Mouse (Mus musculus): ENCODE results near the gene Unc93b1.
"Not testable (repeated sequence)": the region's sequence is repeated elsewhere in the genome, so short reads cannot be mapped to it uniquely, and the experiment has no call there.

The Unc93b1 gene

DNA sequence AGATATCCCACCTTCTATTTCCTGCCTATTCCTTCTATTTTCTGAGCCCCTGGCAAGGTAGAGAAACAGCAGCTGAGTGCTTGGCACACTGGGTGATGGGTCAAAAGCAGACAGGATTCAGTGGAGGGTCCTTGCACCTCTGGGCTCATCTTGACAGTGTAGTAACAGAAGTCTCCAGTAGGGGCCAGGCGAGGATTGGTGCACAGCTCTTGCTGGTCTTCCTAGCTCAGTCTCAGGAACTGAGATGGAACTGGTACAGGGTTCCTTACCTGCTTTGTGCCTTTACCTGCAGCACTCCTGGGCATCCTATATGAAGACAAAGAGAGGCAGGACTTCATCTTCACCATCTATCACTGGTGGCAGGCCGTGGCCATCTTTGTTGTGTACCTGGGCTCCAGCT lies 11.7 kb downstream of the Unc93b1 start:
- DNase-seq (ENCODE audit: low spot score), result peak; percentile 80

DNA sequence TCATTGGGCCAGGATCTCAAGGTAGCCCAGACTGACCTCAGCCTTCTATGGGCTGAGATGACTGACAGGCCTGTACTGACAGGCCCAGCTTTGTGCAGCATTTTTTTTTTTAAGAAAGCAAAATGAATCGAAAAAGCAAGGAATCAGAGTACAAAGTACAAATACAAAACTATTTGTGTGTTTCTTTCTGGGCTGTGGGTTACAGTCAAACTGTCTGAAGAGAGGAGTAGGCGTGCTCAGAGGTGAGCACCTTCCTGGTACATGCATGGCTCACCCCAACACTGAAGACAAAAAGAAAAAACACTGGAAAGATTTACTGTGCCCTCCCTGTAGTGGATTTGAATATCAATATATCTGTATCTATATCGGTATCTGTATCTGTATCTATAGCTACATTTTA lies 12.8 kb downstream of the Unc93b1 start:
- no peak for DNase-seq (ENCODE audit: low spot score)

DNA sequence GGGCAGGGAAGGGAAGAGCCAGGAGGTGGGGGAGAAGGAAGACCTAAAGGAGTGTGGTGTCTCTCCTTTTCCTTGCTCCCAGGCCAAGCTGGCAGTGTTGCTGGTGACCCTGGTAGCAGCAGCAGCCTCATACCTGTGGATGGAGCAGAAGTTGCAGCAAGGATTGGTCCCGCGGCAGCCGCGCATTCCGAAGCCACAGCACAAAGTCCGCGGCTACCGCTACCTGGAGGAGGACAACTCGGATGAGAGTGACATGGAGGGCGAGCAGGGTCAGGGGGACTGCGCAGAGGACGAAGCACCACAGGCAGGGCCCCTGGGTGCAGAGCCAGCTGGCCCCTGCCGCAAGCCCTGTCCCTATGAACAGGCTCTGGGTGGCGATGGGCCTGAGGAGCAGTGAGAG lies 13.6 kb downstream of the Unc93b1 start:
- peak; percentile 69 for DNase-seq (ENCODE audit: low spot score)

DNA sequence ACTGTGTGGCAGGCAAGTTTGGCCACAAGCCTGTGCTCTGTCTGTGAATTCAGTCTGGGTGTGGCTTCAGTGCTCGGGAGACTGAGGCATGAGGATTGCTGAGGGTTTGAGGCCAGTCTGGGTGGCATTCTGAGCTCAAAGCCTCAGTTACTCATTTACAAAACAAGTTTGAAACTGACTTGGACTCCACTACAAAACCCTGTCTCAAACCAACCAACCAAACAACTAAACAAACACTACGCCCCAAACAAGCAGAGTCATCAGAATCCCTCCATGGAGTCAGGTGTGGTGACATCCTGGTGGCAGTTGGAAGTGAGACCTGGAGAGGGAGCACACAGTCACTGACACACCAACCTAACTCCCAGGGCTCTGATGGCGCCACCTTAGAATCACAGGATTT lies 15.3 kb downstream of the Unc93b1 start:
- peak; percentile 81 for DNase-seq (ENCODE audit: low spot score)

DNA sequence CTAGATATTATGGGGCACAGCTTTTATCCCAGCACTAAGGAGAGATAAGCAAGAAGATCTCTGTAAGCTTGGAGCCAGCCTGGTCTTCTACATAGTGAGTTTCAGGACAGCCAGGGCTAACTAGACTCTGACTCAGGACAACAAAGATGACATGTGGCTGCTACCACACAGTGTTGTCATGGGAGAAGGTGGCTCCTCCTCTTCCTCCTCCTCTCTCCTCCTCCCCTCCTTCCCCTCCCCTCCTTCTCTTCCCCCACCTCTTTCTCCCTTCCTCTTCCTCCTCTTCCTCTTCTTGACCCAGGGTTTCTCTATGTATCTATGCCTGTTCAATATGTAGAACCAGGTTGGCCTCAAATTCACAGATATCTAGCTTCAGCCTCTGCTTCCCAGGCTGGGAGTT lies 16.5 kb downstream of the Unc93b1 start:
- no peak for DNase-seq (ENCODE audit: low spot score)

DNA sequence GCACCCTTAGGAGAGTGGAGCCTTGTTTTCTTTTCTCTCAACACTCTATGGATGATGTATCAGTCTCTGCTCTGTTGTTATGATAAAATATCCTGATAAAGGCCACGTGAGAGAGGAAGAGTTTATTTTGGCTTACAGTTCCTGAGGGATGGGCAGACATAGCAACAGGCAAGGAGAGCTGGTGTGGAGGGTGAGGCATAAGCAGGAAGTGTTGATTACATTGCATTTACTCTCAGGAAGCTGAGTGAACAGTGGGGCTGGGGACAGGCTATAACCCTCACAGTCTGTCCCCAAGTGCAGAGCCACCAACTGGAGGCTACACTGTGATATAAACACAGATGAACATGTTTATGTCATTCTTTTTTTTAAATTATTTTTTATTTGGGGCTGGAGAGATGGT lies 17.1 kb downstream of the Unc93b1 start:
- DNase-seq (ENCODE audit: low spot score), result no peak

DNA sequence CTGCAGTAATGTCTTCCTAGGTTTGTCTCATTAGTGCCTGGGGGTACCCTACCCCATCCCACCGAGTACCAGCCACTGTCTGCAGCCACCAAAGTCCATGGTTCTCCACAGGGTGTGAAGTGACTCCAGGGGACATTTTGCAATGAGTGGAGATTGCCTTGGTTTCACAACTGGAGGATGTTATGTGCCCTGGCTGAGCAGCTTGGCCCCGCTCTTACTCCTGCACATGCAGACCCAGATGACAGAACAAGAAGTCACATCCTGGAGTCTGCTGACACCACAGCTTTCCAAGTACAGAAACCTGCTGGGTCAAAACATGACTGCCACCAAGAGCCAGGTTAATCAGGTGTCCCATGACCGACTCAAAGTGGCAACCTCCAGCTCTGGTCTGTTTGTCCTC lies 20.0 kb downstream of the Unc93b1 start:
- no peak for DNase-seq (ENCODE audit: low spot score)

DNA sequence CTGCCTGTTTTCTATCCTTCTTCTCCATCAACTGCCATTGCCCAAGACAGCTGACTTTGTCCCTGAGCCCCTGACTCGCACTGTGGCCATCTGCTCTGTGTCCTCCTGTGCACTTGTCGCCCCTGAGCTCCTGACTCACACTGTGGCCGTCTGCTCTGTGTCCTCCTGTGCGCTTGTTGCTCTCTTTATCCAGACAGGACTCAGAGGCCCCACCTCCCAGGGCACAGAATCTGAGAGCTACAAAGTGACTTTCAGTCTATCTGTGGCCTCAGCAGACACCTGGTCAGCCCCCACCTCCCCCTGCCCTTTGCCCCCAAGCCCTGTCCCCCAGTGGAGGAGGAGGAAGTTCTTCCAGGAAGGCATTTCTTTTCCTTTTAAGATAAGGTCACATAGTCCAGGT lies 20.8 kb downstream of the Unc93b1 start:
- DNase-seq (ENCODE audit: low spot score), result peak; percentile 91

DNA sequence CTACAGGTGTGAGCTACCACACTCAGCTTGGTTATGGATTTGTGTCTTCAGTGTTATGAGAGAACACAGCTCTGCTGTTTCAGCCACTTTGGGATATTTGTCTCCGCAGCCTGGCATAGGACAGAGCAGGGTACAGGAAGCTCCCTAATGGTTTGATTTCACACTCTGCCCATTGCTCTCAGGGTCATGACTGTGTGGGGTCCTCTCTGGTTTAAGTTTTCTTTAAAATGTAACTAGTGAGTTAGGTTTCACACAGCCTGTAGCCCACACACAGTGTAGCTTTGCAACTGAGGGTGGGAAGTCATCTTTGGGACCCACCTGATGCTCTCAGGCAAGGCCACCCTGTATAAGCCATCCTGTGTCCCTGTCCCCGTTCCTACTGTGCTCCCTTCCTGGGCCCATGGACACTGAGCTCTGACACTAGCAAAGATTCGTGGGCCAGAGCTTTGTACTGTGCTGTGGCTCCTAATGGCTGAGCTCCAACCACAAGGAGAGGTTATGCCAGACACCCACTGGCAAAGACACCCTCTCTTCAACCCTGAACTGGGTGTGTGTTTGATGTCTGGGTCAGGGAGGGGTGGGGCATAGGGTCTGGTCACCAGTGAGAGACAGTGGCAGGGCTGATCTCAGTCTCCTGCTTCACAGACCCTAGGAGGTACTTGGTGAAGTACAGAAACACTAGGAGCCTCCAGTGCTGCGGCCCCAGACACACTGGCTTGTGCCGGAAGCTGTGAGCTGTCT lies 22.5 kb downstream of the Unc93b1 start:
- not testable (repeated sequence) for DNase-seq (ENCODE audit: low spot score)

DNA sequence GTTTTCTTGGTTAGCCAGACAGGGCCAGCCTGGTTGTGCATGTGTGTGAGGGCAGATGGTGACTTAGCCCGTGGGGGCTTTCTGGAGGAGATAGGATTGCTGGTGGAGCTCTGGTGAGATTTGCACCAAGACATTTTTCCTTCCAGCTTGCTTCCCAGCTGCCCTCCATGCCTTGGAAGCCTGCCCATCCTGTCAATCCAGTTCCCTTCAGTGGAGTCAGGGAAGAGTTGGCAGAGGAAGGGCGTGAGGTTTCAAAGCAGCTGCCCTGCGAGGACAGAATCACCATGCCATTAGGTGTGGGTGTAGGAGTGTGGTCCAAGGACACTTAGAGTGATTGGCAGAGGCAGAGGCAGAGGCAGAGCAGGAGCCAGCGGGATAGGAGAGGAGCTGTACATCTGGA lies 23.5 kb downstream of the Unc93b1 start, which contains the start of gene Aldh3b3:
Aldh3b3 (plus strand) TSS at position 176 of the 400 bp plus-strand sequence.
- DNase-seq (ENCODE audit: low spot score), result no peak

DNA sequence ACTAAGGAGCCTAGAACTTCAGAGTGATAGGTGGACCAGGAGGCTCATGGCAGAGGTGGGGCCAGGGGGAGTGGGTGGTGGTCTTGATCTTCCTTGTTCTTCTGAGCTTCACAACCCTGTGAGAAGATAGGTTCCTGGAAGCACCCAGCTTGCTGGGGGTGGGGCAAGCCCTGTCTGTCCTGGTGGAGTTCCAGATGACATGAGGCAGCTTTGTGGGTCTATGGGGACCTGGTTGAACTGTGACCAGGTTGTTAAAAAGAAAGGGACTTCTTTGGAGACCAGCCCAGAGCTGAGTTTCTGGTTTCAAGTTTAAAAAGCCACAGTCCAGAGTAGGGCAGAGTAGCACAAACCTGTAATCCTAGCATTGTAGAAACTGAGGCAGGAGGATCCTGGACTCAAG lies 24.0 kb downstream of the Unc93b1 start:
- DNase-seq (ENCODE audit: low spot score), result no peak

DNA sequence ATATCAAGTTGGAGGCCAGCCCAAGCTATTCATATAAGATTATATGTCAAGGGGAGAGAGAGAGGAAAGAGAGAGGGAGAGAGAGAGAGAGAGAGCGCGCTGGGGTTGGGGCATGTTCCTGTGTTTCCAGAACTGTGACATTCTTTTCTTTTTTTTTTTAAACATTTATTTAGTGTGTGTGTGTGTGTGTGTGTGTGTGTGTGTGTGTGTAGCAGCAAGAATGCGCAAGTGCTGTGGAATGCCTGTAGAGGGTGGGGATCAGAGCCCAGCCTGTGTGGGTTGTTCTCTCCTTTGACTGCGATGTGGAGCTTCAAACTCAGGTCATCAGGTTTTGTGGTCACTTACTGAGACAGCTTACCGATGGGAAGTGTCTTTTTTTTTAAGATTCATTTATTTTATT lies 25.2 kb downstream of the Unc93b1 start:
- no peak for DNase-seq (ENCODE audit: low spot score)

DNA sequence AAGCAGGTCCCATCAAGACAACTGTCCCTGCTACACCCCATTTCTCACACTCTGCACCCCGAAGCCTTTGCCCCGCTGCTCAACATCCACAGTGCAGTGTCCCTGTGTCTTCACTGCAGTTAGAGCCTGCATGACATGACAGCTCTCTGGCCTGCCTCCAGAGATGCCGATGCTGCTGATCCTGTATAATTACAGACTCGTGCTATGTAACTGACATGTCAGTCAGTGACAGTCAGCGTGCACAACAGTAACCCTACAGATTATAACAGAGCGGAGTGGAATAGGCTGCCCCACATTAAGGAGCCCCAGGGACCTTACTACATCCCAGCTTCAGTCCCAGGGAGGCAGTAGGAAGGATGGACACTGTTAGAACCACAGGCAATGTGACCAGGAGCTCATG lies 26.8 kb downstream of the Unc93b1 start:
- not testable (repeated sequence) for DNase-seq (ENCODE audit: low spot score)

DNA sequence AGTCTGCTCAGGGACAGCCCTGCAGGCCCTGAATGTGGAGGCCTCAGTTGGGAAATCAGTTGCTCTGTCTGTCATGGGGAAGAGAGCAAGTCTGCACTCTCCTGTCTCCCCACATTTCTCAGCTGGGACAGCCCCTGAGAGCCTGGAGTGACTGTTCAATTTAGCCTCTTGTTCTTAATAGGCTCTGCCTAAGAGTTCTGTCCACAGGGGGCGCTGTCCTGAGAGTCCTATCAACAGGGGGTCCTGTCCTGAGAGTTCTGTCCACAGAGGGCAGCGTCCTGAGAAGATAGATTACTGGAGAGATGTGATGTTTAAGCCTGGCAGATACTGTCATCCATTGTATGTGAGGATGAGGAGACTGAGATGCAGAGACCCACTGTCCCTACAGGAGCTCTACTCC lies 27.5 kb downstream of the Unc93b1 start:
- DNase-seq (ENCODE audit: low spot score), result no peak

DNA sequence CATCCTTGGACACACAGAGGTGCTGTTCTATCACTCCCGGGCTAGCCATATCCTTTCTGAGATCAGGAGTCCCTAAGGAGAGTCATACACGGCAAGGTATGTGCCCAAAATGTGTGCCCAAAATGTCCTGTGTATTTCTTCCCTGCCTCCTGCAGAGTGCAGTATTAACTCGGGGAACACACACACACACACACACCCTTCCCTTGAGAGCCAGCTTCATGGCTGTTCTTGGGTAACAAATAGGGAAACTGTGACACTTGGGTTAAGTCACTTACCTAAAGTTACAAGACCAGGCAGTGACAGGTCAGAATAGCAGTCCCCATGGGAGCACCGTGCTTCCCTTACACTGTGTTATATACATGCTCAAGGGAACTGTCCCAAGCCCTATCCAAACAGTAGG lies 29.0 kb downstream of the Unc93b1 start:
- no peak for DNase-seq (ENCODE audit: low spot score)

DNA sequence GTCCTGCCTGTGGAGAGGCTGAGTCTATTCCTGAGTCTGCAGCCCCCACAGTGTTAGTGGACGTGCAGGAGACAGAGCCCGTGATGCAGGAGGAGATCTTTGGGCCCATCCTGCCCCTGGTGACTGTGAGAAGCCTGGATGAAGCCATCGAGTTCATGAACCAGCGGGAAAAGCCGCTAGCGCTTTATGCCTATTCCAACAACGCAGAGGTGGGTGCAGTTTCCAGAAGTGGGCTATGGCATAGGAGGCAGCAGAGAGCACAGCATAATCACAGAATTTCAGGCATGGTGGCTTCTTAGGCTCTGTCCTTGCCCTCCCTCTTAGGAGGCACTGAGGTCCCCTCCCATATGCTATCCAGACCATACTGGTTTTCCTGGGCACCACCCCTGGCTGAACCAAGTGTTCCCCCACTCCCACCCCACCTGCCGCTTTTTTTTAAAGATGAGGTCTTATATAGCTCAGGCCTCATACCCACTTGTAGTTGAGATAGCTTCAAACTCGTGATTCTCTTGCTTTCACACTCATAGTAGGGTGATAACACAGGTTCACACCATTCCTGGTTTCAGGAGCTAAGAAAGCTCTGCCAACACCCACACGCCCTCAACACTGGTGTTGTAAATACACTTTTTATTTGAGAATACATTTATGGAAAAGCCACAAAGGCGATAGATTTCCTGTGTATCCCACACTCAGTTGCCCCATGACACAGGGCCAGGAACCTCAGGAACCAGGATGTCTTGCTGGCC lies 31.5 kb downstream of the Unc93b1 start:
- DNase-seq (ENCODE audit: low spot score), result no peak

DNA sequence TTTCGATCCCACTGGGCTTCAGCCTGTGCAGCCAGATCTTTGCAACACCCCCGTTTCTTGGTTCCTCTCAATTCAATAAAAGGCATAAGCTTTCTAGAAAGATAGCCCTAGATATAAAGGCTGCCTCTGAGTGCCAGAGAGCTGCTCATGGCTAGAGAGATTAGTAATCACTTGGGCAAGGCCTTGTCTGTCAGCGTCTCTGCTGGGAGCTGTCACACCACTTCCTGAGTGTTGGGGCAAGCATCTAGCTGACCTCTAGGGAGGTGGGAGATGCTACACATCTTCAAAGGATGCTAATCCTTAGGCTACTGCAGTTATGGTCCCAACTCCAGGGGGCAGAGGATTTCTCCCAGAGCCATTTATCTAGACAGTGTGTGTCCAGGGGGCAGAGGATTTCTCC lies 32.3 kb downstream of the Unc93b1 start:
- DNase-seq (ENCODE audit: low spot score), result no peak

DNA sequence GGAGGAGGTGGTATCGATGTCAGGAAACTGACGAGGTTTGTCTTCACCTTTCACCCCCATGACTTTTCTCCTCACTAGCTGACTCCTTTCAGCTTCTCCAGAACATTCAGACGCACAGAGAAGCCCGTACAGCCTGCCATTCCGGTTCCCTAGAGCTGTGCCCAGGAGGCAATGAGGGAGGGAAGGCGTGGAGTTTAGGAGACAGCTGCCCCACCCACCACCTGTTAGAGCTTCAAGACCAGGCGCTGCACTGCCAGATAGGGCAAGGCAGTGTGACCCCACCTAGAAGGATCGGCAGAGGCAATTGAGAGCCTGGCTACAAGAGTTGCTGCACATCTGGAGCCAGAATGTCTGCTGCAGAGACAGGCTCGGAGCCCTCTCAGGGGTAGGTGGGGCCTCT lies 37.2 kb downstream of the Unc93b1 start, which contains the start of gene Aldh3b2:
Aldh3b2 (plus strand) TSS at position 100 of the 400 bp plus-strand sequence.
- DNase-seq (ENCODE audit: low spot score), result no peak

DNA sequence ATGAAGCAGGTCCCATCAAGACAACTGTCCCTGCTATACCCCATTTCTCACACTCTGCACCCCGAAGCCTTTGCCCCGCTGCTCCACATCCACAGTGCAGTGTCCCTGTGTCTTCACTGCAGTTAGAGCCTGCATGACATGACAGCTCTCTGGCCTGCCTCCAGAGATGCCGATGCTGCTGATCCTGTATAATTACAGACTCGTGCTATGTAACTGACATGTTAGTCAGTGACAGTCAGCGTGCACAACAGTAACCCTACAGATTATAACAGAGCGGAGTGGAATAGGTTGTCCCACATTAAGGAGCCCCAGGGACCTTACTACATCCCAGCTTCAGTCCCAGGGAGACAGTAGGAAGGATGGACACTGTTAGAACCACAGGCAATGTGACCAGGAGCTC lies 39.6 kb downstream of the Unc93b1 start:
- not testable (repeated sequence) for DNase-seq (ENCODE audit: low spot score)

DNA sequence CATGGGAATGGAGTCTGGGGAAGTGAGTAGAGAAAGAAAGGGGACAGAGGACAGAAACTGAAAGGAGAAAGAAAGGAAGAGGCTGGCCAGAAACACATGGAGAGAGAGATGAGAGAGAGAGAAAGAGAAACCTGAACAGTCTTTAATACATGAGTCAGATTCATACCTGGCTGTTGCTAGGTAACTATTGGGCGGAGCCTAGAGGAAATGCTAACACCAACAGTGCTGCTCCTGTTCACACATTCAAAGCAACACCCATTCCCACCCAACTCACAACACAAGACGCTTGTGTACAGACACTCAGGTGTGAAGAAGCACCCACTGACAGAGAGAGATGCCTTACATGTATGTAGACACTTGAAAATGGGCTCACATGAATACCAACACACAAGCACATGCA lies 40.9 kb downstream of the Unc93b1 start:
- no peak for DNase-seq (ENCODE audit: low spot score)

DNA sequence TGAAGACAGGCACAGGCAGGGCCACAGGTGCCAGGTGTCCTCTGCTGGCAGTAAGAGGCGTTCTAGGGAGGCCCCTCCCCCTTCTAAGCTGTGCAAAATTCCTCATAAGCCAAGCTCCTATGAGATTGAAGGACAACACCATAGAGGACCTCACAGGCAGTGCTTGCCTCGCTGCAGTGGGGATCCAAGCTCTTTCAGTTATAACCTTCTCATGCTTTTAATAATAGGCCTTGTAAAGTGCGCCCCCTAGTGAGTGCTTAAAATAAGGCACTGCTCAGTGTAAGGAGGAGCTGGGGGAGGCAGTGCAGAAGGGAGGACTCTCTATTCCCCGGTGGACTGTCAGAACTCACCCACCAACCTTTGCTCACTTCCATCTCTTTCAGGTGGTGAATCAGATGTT lies 45.3 kb downstream of the Unc93b1 start:
- DNase-seq (ENCODE audit: low spot score), result peak; percentile 70

DNA sequence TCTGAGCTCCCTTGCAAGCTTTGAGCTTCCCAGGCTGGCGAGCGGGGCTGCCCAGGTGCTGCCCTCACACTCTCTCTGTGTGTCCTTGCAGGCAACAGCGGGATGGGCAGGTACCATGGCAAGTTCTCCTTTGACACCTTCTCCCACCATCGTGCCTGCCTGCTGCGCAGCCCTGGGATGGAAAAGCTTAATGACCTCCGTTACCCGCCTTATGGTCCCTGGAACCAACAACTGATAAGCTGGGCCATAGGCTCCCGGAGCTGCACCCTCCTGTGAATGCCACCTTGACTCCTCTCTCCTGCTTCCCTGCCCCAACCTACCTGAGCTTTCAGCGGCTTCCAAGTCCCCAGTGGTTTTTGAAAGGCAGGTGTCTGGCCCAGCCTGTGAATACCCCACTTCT lies 45.9 kb downstream of the Unc93b1 start:
- DNase-seq (ENCODE audit: low spot score), result no peak

DNA sequence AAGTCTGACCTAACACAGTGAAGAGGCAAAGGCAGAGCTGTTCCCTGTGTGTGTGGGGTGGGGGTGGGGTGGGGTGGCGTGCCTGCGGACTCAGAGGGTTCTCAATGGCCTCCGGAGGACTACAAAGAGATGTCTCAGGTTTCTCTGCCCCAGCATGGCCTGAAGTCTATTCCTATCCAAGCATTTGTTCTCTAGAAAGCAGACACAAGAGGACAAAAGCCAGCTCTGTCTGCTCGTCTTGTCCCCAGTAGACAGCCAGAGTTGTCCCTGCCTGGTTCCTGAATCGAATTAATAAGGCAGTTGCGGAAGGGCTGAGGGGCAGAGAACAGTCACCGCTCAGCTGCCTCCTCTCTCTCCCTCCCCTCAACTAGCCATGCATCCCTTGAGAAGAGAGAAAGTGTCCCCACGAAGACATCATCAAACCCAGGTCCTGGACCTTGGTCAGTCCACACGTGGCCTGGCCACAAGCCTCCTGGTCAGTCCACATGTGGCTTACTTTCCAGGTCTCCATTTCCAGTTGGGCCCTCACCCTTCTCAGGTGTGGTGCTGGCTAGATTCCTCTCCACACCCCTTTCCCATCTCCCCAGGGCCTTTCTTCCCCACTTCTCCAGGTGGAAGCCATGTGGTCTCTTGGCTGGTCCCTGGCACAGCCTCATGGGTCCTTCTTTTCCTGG lies 48.7 kb downstream of the Unc93b1 start:
- no peak for DNase-seq (ENCODE audit: low spot score)

Data from yolk sac, embryonic 10.5 days (tissue).